ENCODE assay signal across 28 mouse cellular contexts in the genomic region with DNA sequence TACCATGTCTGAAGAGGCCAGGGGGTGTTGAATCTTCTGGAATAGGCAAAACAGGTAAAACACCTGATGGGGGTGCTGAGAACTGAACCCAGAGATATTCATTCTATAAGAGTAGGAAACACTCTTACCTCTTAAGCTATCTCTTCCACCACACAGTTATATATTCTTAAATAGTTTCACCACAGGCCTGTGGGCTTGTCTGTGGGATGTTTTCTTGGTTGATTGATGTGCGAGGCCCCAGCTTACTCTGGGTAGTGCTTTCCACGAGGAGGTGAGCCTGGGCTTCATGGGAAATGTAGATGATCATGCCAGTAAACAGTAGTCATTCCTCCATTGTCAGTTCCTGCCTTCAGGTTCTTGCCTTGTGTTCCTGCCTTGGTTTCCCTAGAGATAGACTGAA. TPM values are rescaled to one million over a fixed set of nuclear protein-coding genes. Genes with fewer than 3 reads are reported as not detected.
DNase-seq lines count a peak whose midpoint lies in the region; ATAC-seq and TF ChIP-seq lines count a peak whose summit lies in the region.
"Had no signal": no experiment of that assay in that cellular context is flagged by ENCODE, and none has a peak within 500 bp of the region (broad histone marks: within the 10 kb centered on the region; RNA-seq: fewer than 3 reads in every experiment).

No protein-coding gene starts in this region.

- no peak overlapping the region for H3K9ac ChIP-seq in heart, adult 2 months (ENCODE audit: low read depth, low read length)
- H3K9ac ChIP-seq in neural tube, embryonic 15.5 days (replicated peaks), result no peak overlapping the region
- H3K9ac ChIP-seq in intestine, embryonic 16.5 days (ENCODE audit: low read depth, low read length), result no peak overlapping the region
- H3K9ac ChIP-seq: forebrain, postnatal 0 days; hindbrain, embryonic 12.5 days; hindbrain, embryonic 15.5 days had no signal

- TF ChIP-seq EP300 in heart, adult 2 months (IDR thresholded peaks at IDR 0.05; ENCODE audit: insufficient read depth, low read depth, low read length), result no peak

- TF ChIP-seq CTCF in heart, adult 2 months (IDR thresholded peaks at IDR 0.05), result no peak
- no peak for TF ChIP-seq CTCF in small intestine, adult 2 months (IDR thresholded peaks at IDR 0.05; ENCODE audit: extremely low read depth, insufficient read length, insufficient replicate concordance, low read depth, low read length)
- no peak for TF ChIP-seq CTCF in lung, adult 2 months (IDR thresholded peaks at IDR 0.05; ENCODE audit: insufficient read depth, low read length)

- ATAC-seq in neural tube, embryonic 15.5 days (ENCODE audit: low FRiP score), result no peak
- ATAC-seq in intestine, embryonic 16.5 days, result no peak
- ATAC-seq: forebrain, embryonic 14.5 days; forebrain, postnatal 0 days; Patski had no signal

- no peaks in the 10 kb centered on the region for H3K79me2 ChIP-seq in heart, adult 2 months (replicated peaks; ENCODE audit: control insufficient read depth, insufficient read depth, low read length)

- intact Hi-C loops in heart, adult 2 months (cut with DNase I), result no loop called here

- H3K27ac ChIP-seq in heart, adult 2 months, result no peak overlapping the region
- H3K27ac ChIP-seq in neural tube, embryonic 15.5 days (replicated peaks), result no peak overlapping the region
- 0 out of 2 replicates have a peak overlapping the region, but pooled peaks have one; percentile 41 for H3K27ac ChIP-seq in intestine, embryonic 16.5 days (ENCODE audit: low read length)
- H3K27ac ChIP-seq in small intestine, adult 2 months (ENCODE audit: insufficient read depth, low read depth, low read length), result peak overlapping the region; percentile 40; the same call in 1 of the 2 replicates
- H3K27ac ChIP-seq: gastrocnemius, adult 2 months; heart, embryonic 10.5 days; hindbrain, embryonic 12.5 days; hindbrain, embryonic 15.5 days had no signal

- no peak for TF ChIP-seq POLR2A in heart, adult 2 months (IDR thresholded peaks at IDR 0.05; ENCODE audit: insufficient read depth, low read depth, low read length)
- no peak for TF ChIP-seq POLR2A in small intestine, adult 2 months (IDR thresholded peaks at IDR 0.05; ENCODE audit: low read depth, low read length)
- no peak for TF ChIP-seq POLR2A in lung, adult 2 months (IDR thresholded peaks at IDR 0.05; ENCODE audit: borderline replicate concordance, extremely low read depth, low read depth, low read length)

- H3K4me2 ChIP-seq in neural tube, embryonic 15.5 days, result no peak overlapping the region
- no peak overlapping the region for H3K4me2 ChIP-seq in intestine, embryonic 16.5 days (ENCODE audit: low read depth, low read length)
- H3K4me2 ChIP-seq: hindbrain, embryonic 12.5 days; hindbrain, embryonic 15.5 days had no signal

- H3K4me3 ChIP-seq in heart, adult 2 months, result no peak overlapping the region
- no peak overlapping the region for H3K4me3 ChIP-seq in neural tube, embryonic 15.5 days (replicated peaks)
- H3K4me3 ChIP-seq in intestine, embryonic 16.5 days (ENCODE audit: low read length), result no peak overlapping the region
- H3K4me3 ChIP-seq in small intestine, adult 2 months (ENCODE audit: low read depth, low read length), result no peak overlapping the region
- H3K4me3 ChIP-seq in lung, adult 2 months (replicated peaks; ENCODE audit: extremely low read depth, low read depth, low read length), result no peak overlapping the region
- H3K4me3 ChIP-seq: gastrocnemius, adult 2 months; heart, embryonic 10.5 days; heart, embryonic 13.5 days; hindbrain, embryonic 12.5 days; hindbrain, embryonic 15.5 days had no signal

- 93% methylated on average over 2 of the region's 2 CpGs for WGBS in heart, adult 2 months
- WGBS in neural tube, embryonic 15.5 days, result 90% methylated on average over 2 of the region's 2 CpGs
- WGBS in intestine, embryonic 16.5 days, result 68% methylated on average over 2 of the region's 2 CpGs
- 57% methylated on average over 2 of the region's 2 CpGs for WGBS in small intestine, adult 2 months
- 81% methylated on average over 2 of the region's 2 CpGs for WGBS in lung, adult 2 months

- no peaks in the 10 kb centered on the region; the same call in 1 of the 2 replicates for H3K4me1 ChIP-seq in heart, adult 2 months (ENCODE audit: control insufficient read depth, insufficient read depth, low read length)
- H3K4me1 ChIP-seq in neural tube, embryonic 15.5 days, result no peaks in the 10 kb centered on the region
- H3K4me1 ChIP-seq in intestine, embryonic 16.5 days (ENCODE audit: control insufficient read depth, insufficient read depth, low read length), result peaks cover 11% of the 10 kb centered on the region; the same call in 1 of the 2 replicates
- peaks cover 21% of the 10 kb centered on the region; the same call in 1 of the 2 replicates for H3K4me1 ChIP-seq in small intestine, adult 2 months (ENCODE audit: control insufficient read depth, insufficient read depth, insufficient read length, low read length)
- H3K4me1 ChIP-seq in lung, adult 2 months (ENCODE audit: control insufficient read depth, insufficient read depth, low read length), result peaks cover 5% of the 10 kb centered on the region; the same call in 1 of the 2 replicates
- H3K4me1 ChIP-seq: hindbrain, embryonic 12.5 days; hindbrain, embryonic 15.5 days had no signal

- peak; percentile 22 for DNase-seq in heart, adult 11 months
- no peak for DNase-seq in heart, adult 2 months
- peak; percentile 10 for DNase-seq in neural tube, embryonic 10.5 days (ENCODE audit: extremely low spot score, low spot score)
- DNase-seq in lung, adult 2 months, result no peak
- no peak for DNase-seq in lung, adult 18-20 months
- DNase-seq: adrenal gland, postnatal 10 days; adrenal gland, postnatal 36 days; B cell, adult 2 months; cerebellum, adult 2 months; cerebellum, adult 9-11 months; cerebellum, postnatal 25 days; embryo, embryonic 11 days; forebrain, postnatal 0 days; gastrocnemius, adult 2 months; gastrocnemius, postnatal 14 days; heart, adult 18-20 months; heart, postnatal 14 days; heart, postnatal 4 days had no signal

- H3K9me3 ChIP-seq in neural tube, embryonic 15.5 days (replicated peaks), result no peaks in the 10 kb centered on the region
- peaks cover 2% of the 10 kb centered on the region; the same call in 1 of the 2 replicates for H3K9me3 ChIP-seq in intestine, embryonic 16.5 days (ENCODE audit: control insufficient read depth, low read length)
- H3K9me3 ChIP-seq: heart, embryonic 10.5 days; heart, embryonic 13.5 days; hindbrain, embryonic 12.5 days; hindbrain, embryonic 15.5 days had no signal

- H3K36me3 ChIP-seq in heart, adult 2 months (ENCODE audit: control insufficient read depth, insufficient read depth, low read length), result no peaks in the 10 kb centered on the region
- no peaks in the 10 kb centered on the region for H3K36me3 ChIP-seq in neural tube, embryonic 15.5 days
- H3K36me3 ChIP-seq in intestine, embryonic 16.5 days (ENCODE audit: control insufficient read depth, insufficient read depth, low read length), result no peaks in the 10 kb centered on the region
- no peaks in the 10 kb centered on the region for H3K36me3 ChIP-seq in small intestine, adult 2 months (ENCODE audit: control insufficient read depth, insufficient read depth, low read length)
- H3K36me3 ChIP-seq: heart, embryonic 10.5 days; heart, embryonic 13.5 days; hindbrain, embryonic 12.5 days; hindbrain, embryonic 15.5 days had no signal

- no peaks in the 10 kb centered on the region for H3K27me3 ChIP-seq in heart, adult 2 months (ENCODE audit: control insufficient read depth, insufficient read depth, low read length)
- H3K27me3 ChIP-seq in neural tube, embryonic 15.5 days (replicated peaks), result no peaks in the 10 kb centered on the region
- H3K27me3 ChIP-seq in intestine, embryonic 16.5 days (replicated peaks; ENCODE audit: control insufficient read depth, insufficient read depth, low read length), result no peaks in the 10 kb centered on the region
- H3K27me3 ChIP-seq in small intestine, adult 2 months (ENCODE audit: control insufficient read depth, insufficient read depth, low read length), result no peaks in the 10 kb centered on the region
- H3K27me3 ChIP-seq: CH12.LX; heart, embryonic 13.5 days; hindbrain, embryonic 12.5 days; hindbrain, embryonic 15.5 days; Patski had no signal

RNA-seq across cellular contexts. Expression of gene Cers6, which starts 40.5 kb away (rescaled TPM):
- total RNA-seq in heart, adult 2 months (2021), result 1 to 10 TPM; 8.7 to 9.6 TPM
- polyA plus RNA-seq in heart, adult 2 months (2012; rRNA removed), result 2.1 and 3.5 TPM in 2 replicates
- polyA plus RNA-seq in neural tube, embryonic 15.5 days (2015; fragmentation: Nextera tagmentation; extraction: Ambion mirVana), result 51.1 and 52.1 TPM in 2 replicates
- 39.6 and 47.9 TPM in 2 replicates for polyA plus RNA-seq in intestine, embryonic 16.5 days (2015; fragmentation: Nextera tagmentation; extraction: Ambion mirVana)
- polyA plus RNA-seq in small intestine, adult 2 months (2012; rRNA removed), result 9.7 and 19.4 TPM in 2 replicates
- 10.7 and 16.2 TPM in 2 replicates for polyA plus RNA-seq in lung, adult 2 months (2012; rRNA removed)
- total RNA-seq: CH12.LX had no signal

Comparison
In these comparisons a context has a peak if more than half of its experiments do, and no peak if none do; other contexts are left out.
1. DNase-seq: peak in heart, adult 11 months (single experiment) and neural tube, embryonic 10.5 days (single experiment); none in heart, adult 2 months (0 of 2), lung, adult 2 months (single experiment) and lung, adult 18-20 months (0 of 2).
2. H3K27ac ChIP-seq: peak in intestine, embryonic 16.5 days (single experiment) and small intestine, adult 2 months (single experiment); none in heart, adult 2 months (single experiment) and neural tube, embryonic 15.5 days (single experiment).